Mouse (Mus musculus) macrophage (primary cell): ENCODE data around the gene Ctnna2. TPM values are rescaled to one million over a fixed set of nuclear protein-coding genes. Genes with fewer than 3 reads are reported as not detected.

ENCODE experiments used
- H3K27ac ChIP-seq: fragments of 350-480 bp; formaldehyde crosslinking; 2 replicates; pipeline ENCODE4 v1.9.0; 2021
- H3K36me3 ChIP-seq: fragments of 350-480 bp; formaldehyde crosslinking; 2 replicates; pipeline ENCODE4 v1.9.0; 2021; ENCODE audit errors: inconsistent target
- H3K4me3 ChIP-seq: fragments of 350-480 bp; formaldehyde crosslinking; 2 replicates; pipeline ENCODE4 v1.9.0; 2021; ENCODE audit errors: inconsistent target
- H3K79me2 ChIP-seq: fragments of 350-480 bp; formaldehyde crosslinking; 2 replicates; pipeline ENCODE4 v1.9.0; 2021; ENCODE audit errors: inconsistent target
- WGBS: methylation state at CpG from one replicate; pipeline ENCODE4 v1.1.7; 2026; ENCODE audit warnings: inconsistent platforms; ENCODE audit not compliant: missing documents; 5-methylcytosine and 5-hydroxymethylcytosine counted together
- polyA plus RNA-seq: library from polyadenylated mRNA; stranded (reverse); fragments of 250-400 nt; gene quantifications from 3 replicates; pipeline ENCODE4 v1.2.4, GENCODE M21; 2018; ENCODE audit warnings: inconsistent platforms

The Ctnna2 gene
- polyA plus RNA-seq, 1 experiment from 2014 or later = not detected

DNA sequence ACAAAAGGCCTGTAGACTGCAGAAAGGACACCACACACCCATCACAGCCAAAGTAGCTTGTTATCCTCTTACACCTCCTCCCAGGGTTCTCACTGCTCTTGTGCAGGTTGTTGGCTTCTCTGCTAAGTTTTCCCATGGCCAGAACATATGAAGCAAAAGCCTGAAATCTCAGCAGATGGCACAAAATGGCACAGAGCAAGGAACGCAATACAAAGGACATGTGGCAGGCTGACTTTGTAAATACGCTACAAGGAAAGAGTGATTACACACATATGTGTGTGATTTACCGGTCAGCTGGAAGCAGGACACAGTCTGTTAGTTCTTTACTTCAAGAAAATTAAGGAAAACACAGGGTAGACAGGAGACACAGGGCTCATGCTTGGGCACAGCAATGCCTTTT, 511.4 kb downstream of the Ctnna2 start:
- H3K27ac ChIP-seq = no peak overlapping the region
- WGBS = 90% methylated on average over 3 of the region's 3 CpGs
- no peaks in the 10 kb centered on the region for H3K79me2 ChIP-seq
- H3K4me3 ChIP-seq = no peak overlapping the region
- no peaks in the 10 kb centered on the region for H3K36me3 ChIP-seq

- Histone ChIP-seq H3K27ac (no peak overlapping the region), H3K36me3 (no peaks in the 10 kb centered on the region), H3K79me2 (no peaks in the 10 kb centered on the region), H3K4me3 (no peak overlapping the region)
- 64% methylated on average over 1 of the region's 1 CpGs for WGBS
Observed at GRCm38 (mm10) chr6:77462737-77463136, 516.8 kb downstream of the Ctnna2 start.

- Histone ChIP-seq H3K27ac (no peak overlapping the region), H3K4me3 (no peak overlapping the region), H3K36me3 (no peaks in the 10 kb centered on the region), H3K79me2 (no peaks in the 10 kb centered on the region)
- 85% methylated on average over 2 of the region's 2 CpGs for WGBS
Observed at GRCm38 (mm10) chr6:77457919-77458318, 521.6 kb downstream of the Ctnna2 start.

DNA sequence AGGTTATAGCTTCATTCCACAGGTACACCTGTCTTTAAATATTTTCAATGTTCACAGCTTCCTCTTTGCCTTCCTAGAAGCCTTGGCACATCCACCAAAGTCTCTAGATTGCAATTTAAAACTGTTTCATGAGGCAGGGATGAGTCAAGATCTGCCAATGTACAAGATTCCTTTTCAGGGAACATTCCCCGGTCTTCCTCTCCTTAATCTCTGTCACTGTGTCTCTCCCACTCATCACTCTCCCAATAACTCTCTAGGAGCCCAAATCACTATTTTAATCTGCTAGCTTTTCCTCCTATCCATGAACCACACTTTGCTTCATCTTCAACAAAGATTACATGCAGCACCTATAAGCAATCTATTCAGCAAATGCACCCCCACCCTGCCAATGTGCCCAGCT, 532.6 kb downstream of the Ctnna2 start:
- H3K36me3 ChIP-seq = no peaks in the 10 kb centered on the region
- WGBS = 90% methylated on average over 1 of the region's 1 CpGs
- H3K79me2 ChIP-seq = no peaks in the 10 kb centered on the region
- H3K27ac ChIP-seq = no peak overlapping the region
- no peak overlapping the region for H3K4me3 ChIP-seq

DNA sequence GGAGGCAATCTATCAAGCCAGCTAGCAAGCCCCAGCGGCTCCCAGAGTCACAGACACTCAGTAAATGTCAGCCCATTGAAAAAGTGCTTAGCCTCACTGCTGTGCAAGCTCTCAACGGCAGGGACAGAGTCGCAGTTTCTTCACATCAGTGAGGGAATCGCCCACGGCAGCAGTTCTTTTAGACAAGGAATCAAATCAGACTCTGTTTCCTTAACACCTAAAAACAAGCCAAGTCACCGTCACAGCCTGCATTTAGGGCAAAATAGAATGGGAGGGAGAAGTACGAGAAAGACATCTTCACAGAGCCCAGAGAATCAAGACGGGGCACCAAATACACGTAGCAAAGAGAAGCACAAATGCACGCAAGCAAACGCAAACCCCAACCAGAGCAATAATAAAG, 535.6 kb downstream of the Ctnna2 start:
- WGBS = 90% methylated on average over 11 of the region's 11 CpGs
- no peak overlapping the region for H3K4me3 ChIP-seq
- no peaks in the 10 kb centered on the region for H3K79me2 ChIP-seq
- H3K27ac ChIP-seq = no peak overlapping the region
- H3K36me3 ChIP-seq = no peaks in the 10 kb centered on the region

- no peak overlapping the region for H3K27ac ChIP-seq
- WGBS = 83% methylated on average over 5 of the region's 5 CpGs
- no peaks in the 10 kb centered on the region for H3K36me3 ChIP-seq
- H3K79me2 ChIP-seq = no peaks in the 10 kb centered on the region
- no peak overlapping the region for H3K4me3 ChIP-seq
Observed at GRCm38 (mm10) chr6:77441051-77441450, 538.4 kb downstream of the Ctnna2 start.

DNA sequence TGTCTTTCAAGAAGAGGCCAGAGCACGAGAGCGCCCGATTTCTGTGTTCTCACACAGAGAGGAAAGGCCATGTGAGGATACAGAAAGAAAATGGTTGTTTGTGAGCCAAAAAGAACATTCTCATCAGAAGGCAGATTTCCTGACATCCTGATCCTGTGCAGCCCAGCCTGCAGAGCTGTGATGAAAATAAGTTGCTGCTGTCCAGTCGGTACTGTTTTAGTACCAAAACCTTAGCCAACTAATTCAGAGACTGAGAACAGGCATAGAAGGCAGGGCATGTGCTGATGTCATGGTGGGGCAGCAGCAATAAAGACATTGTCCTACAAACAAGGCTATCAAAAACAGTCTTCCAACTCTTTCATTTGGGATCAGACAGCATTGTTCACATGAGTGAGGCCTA, 549.1 kb downstream of the Ctnna2 start:
- 98% methylated on average over 4 of the region's 4 CpGs for WGBS

GRCm38 (mm10) chr6:77425746-77426145, 553.8 kb downstream of the Ctnna2 start:
- Histone ChIP-seq H3K4me3 (no peak overlapping the region), H3K27ac (no peak overlapping the region), H3K36me3 (no peaks in the 10 kb centered on the region), H3K79me2 (no peaks in the 10 kb centered on the region)

More for the DNA sequence above, 549.1 kb downstream of the Ctnna2 start:
- Histone ChIP-seq H3K79me2 (no peaks in the 10 kb centered on the region), H3K27ac (no peak overlapping the region), H3K36me3 (no peaks in the 10 kb centered on the region), H3K4me3 (no peak overlapping the region)

- H3K4me3 ChIP-seq = no peak overlapping the region
- no peak overlapping the region for H3K27ac ChIP-seq
- WGBS = 74% methylated on average over 4 of the region's 4 CpGs
- H3K36me3 ChIP-seq = no peaks in the 10 kb centered on the region
- H3K79me2 ChIP-seq = no peaks in the 10 kb centered on the region
Observed at GRCm38 (mm10) chr6:77424826-77425225, 554.7 kb downstream of the Ctnna2 start.

- Histone ChIP-seq H3K79me2 (no peaks in the 10 kb centered on the region), H3K36me3 (no peaks in the 10 kb centered on the region), H3K4me3 (no peak overlapping the region), H3K27ac (no peak overlapping the region)
- WGBS = 81% methylated on average over 3 of the region's 3 CpGs
Observed at GRCm38 (mm10) chr6:77421564-77422139, 557.8 kb downstream of the Ctnna2 start.

DNA sequence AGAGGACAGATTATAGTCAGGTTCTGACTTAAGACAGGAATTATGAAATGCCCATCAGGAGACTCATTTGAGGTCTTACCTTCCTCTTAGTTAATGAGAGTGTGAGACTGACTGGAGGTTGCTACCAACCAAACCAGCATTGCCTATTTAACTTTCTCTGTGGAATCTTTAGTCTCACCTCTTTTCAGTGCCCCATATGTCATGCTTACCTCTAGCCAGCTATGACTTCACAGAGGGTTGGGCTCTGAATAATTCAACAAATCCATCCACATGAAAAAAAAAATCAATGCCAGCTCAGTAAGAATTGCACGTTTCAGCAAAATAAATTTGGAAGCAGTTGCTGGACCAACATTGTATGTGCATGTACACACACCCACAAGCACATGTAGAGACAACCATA, 562.5 kb downstream of the Ctnna2 start:
- H3K36me3 ChIP-seq = no peaks in the 10 kb centered on the region
- H3K79me2 ChIP-seq = no peaks in the 10 kb centered on the region
- 73% methylated on average over 1 of the region's 1 CpGs for WGBS
- H3K4me3 ChIP-seq = no peak overlapping the region
- H3K27ac ChIP-seq = no peak overlapping the region

GRCm38 (mm10) chr6:77413530-77413929, 566.0 kb downstream of the Ctnna2 start:
- Histone ChIP-seq H3K36me3 (no peaks in the 10 kb centered on the region), H3K27ac (no peak overlapping the region), H3K79me2 (no peaks in the 10 kb centered on the region), H3K4me3 (no peak overlapping the region)
- WGBS = 92% methylated on average over 1 of the region's 1 CpGs

DNA sequence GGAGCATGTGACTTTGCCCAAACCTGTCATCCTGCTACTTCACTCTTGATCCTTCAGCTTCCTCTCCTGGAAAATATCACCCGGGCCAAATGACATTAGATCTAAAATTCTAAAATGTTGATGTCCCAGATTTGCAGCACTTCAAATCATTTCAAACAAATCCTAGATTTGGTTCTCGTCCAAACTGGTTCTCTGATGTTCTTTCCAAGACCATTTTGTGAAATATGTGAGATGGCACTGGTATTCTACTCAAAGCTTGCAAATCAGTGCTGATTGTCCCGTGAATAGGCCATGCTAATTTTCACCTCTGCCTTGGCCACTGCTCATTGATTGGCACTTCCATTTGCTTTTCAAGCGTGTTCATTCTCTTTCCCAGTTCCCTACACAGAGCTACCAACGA, 571.0 kb downstream of the Ctnna2 start:
- no peaks in the 10 kb centered on the region for H3K36me3 ChIP-seq
- 61% methylated on average over 5 of the region's 5 CpGs for WGBS
- no peak overlapping the region for H3K4me3 ChIP-seq

GRCm38 (mm10) chr6:77400751-77401150, 578.7 kb downstream of the Ctnna2 start:
- Histone ChIP-seq H3K36me3 (no peaks in the 10 kb centered on the region), H3K27ac (no peak overlapping the region), H3K79me2 (no peaks in the 10 kb centered on the region), H3K4me3 (no peak overlapping the region)
- 91% methylated on average over 5 of the region's 6 CpGs for WGBS

More for the DNA sequence above, 571.0 kb downstream of the Ctnna2 start:
- Histone ChIP-seq H3K27ac (no peak overlapping the region), H3K79me2 (no peaks in the 10 kb centered on the region)

GRCm38 (mm10) chr6:77391663-77392062, 587.8 kb downstream of the Ctnna2 start:
- H3K27ac ChIP-seq = no peak overlapping the region
- WGBS = 63% methylated on average over 1 of the region's 1 CpGs
- no peaks in the 10 kb centered on the region for H3K79me2 ChIP-seq
- H3K36me3 ChIP-seq = no peaks in the 10 kb centered on the region
- H3K4me3 ChIP-seq = no peak overlapping the region

DNA sequence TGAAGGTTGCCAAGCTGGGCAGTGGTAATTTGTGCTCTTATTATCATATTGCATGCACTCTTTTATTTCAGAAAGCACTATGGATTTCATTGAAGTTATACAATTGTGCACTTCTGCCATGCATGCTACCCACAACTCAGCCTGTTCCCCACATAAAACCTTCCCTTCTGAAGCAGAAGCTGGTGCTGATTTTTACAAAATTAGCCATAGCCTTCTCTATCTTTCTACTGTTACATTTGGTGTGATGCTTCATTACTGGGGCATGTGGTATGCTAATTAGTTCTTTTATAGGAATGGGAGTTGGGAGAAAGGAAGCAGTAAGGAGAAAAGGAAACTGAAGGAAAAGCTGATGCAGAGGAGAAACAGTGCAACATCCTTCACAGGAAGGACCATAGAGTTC, 598.2 kb downstream of the Ctnna2 start:
- H3K27ac ChIP-seq = no peak overlapping the region
- H3K4me3 ChIP-seq = no peak overlapping the region
- no peaks in the 10 kb centered on the region for H3K36me3 ChIP-seq
- H3K79me2 ChIP-seq = no peaks in the 10 kb centered on the region
